Mouse (Mus musculus): Measurements from ENCODE around the gene Pex5.

- TF ChIP-seq CTCF (IDR thresholded peaks at IDR 0.05; ENCODE audit: low read depth) (no peak), EP300 (optimal IDR thresholded peaks at IDR 0.05) (no peak)
Measured at GRCm38 (mm10) chr6:124446459-124446858, 31.6 kb upstream of the Pex5 start.

All from stomach, postnatal 0 days (tissue).